Mouse (Mus musculus) MN1 (cell line): ENCODE results near the gene Isg20l2.

Experiments
- DNase-seq: peaks from one replicate; pipeline ENCODE4 v3.0.0-alpha.2; 2016; ENCODE audit warnings: low spot score

Isg20l2 gene

DNA sequence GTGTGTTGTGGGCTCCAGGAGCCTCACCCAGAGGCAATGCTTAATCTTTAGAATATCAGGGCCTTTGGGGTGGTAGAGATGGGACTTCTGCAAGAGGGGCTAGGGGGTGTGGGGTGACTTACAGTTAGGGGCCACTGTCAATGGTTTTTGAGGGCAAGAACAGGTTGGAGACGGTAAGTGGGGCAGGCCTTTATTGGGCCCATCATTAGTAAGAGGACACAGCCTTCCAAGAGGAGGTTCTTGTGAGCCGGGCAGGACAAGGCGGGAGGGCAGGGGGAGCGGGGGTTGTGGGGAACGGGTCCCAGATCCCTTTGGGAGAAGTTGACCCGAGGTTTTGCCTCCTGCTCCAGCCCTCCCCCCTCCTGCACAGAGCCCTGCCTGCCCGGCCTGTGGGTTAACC lies 16.6 kb upstream of the Isg20l2 start:
- DNase-seq, result no peak

GRCm38 (mm10) chr3:87913891-87914290 lies 16.2 kb upstream of the Isg20l2 start:
- no peak for DNase-seq

DNA sequence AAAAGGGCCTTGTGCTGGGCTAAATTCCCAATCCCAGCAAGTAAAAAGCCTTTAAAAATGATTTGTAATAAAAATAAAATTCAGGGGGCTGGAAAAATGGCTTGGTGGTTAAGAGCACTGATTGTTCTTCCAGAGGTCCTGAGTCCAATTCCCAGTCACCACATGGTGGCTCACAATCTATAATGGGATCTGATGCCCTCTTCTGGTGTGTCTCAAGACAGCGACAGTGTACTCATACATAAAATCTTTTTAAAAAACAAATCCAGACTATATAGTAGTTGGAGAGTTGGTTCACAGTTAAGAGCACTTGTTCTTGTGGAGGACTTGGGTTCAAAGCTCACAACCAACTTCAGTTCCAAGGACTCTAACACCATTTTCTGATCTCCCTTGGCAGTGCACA lies 13.1 kb upstream of the Isg20l2 start:
- DNase-seq, result no peak

DNA sequence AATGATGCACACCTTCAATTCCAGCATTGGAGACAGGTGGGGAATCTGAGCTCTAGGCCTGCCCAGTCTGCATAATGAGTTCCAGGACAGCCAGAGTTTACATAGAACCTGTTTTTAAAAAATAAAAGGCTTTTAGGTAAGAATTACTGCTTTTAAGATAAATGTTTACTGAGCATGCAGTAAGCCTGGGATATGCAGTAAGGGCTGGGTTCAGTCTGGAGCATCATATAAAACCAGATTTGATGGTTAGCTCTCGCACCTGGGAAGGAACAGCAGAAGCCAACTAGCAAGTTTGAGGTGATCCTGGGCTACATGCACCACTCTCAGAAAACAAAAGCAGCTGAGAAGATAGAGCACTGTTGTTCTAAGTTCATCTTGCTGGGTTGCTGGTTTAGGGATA lies 11.6 kb upstream of the Isg20l2 start:
- no peak for DNase-seq

GRCm38 (mm10) chr3:87919336-87920108 lies 10.6 kb upstream of the Isg20l2 start, which contains the start of gene Mrpl24:
TSS of gene Mrpl24 (plus strand) at chr3:87919506.
- DNase-seq, result peak; percentile 93

DNA sequence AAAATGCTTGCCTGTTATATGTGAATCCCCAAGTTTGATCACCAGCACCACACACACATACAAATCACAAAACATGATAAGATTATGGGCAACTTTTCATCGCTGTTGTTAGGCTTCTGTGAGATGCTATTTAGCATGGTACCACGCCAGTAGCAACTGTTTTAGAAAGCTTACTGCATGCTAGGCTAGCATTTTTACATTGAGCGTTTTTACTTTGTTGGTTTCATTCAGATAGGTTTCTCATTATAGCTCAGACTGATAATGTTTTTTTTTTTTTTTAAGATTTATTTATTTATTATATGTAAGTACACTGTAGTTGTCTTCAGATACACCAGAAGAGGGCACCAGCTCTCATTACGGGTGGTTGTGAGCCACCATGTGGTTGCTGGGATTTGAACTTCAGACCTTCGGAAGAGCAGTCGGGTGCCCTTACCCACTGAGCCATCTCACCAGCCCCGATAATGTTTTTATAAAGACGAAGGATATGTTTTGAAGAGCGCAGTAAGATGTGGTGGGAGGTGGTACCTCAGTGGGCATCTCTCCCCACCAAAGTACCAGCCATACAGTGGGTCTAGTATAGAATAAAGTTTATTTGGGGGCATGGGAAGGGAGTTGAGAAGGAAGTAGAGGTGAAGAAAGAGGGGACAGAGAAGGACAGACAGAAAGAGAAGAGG lies 9.7 kb upstream of the Isg20l2 start:
- DNase-seq, result no peak

DNA sequence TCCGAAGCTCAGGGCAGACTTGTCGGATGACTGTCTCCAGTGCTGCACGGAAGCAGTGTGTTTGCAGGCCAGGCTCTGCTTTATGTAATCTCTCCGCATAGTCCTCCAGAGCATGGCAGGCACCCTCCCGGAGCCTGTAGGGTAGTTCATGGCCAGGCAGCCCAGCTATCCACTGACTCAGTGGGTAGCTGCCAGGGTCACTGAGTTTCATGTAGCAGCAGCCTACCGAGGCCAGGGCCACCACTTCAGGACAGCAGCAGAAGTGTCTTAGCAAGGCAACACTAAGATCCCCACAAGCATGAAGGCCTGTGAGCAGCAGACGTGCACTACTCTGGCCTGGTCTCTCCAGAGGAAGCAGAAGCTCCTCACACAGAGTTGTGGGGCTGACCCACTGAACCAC lies 5.1 kb upstream of the Isg20l2 start:
- DNase-seq, result no peak

DNA sequence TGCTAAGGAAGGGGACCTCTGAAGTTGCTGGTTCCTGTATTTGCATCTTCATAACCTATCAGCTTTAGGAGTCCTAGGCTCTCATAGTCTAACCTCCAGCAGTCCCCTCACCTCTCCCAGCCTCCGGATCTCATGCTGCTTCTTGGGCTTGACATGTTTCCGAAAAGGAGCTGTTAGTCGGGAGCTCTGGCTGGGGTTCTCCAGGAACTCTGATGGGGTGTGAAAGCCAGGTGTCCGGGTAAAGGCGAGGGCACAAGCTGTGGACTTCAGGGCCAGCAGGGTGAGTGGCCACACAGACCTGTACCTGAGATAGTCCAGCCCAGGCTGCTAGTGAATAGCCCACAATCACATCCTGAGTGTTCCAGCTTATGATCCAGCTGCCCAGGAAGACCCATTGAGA lies 2.7 kb upstream of the Isg20l2 start:
- no peak for DNase-seq

DNA sequence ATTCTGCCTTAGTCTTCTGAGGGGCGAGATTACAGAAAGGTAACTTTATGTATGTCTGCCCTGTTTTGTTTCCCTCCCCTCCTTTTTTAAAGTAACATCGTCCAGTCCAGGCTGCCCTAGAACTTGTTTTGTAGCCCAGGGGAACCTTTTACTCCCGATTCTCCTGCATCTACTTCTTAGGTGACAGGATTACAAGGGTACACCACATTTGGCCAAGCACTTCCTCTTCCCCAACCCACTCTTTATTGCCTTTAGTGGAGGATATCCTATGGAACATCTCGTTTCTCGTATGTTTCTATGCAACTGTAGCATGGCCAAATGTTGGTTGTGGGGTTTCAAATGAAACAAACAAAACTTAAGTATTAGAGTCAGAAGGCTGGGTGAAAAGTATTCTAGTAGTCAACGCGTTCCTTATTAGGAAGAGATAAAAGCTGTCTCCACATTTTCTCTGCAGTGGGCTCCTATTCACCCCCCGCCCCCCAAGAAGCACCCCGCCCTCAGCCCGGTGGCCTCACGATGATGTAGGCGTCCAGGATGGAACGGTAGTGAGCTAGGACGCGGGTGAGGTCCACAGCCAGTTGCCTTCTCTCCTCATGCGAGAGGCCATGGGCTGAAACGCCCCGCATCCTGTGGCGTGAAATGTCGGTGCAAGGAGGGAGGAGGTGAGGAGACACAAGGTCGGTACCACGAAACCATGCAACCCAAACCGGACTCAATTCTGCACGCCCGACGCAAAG lies 605 bp upstream of the Isg20l2 start:
- no peak for DNase-seq

GRCm38 (mm10) chr3:87934026-87934425 lies 3.9 kb downstream of the Isg20l2 start:
- DNase-seq, result no peak

- peak; percentile 66 for DNase-seq
These were observed 4.4 kb downstream of the Isg20l2 start for GRCm38 (mm10) chr3:87934501-87934900.

DNA sequence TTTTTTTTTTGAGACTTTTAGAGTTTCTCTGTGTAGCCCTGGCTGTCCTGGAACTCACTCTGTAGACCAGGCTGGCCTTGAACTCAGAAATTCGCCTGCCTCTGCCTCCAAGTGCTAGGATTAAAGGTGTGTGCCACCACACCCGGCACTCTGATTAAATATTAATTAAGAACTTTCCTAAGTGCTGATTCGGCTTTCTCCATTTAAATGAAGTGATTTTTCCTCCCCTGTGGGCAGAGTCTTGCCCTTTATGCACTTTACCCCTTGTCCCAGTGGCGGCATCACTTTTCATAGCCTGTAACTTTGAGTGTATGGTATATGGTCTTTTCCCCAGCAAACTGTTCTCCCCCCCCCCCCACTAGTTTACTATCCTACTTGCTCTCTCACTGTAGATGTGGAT lies 5.1 kb downstream of the Isg20l2 start:
- no peak for DNase-seq

DNA sequence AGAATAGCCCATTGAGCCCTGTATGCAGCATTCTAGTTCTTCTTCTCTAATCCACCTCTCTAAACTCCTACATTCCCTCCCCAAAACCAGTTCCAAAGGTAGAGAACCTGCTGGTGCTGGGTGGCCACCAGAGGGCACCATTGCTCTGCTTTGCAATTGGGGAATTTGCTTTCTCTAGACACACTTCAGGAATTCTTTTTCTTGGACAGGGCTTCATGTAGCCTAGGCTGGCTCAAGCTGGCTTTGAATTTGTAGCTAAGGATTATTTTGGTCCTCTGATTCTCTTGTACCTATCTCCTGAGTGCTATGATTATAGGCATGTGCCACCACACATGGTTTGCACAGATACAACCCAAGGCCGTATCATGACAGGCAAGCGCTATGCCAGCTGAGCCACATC lies 5.7 kb downstream of the Isg20l2 start:
- DNase-seq, result peak; percentile 81

- no peak for DNase-seq
These were observed 10.5 kb downstream of the Isg20l2 start for GRCm38 (mm10) chr3:87940611-87941010.

DNA sequence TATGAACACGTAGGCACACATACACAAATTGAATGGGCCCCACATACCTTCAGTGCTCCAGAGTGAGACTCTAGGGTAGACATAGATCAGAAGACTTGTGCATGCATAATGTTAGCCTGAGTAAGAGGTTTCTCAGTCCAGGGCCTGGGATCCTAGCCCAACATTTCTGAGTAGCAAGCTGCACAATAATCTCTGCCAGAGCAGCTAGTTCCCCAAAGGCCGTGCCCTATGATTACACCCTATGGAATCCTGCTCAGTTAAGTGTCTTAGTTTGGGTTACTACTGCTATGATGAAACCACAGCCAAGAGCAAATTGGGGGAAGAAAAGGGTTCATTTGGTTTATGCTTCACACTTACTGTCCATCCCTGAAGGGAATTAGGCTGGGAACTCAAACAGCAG lies 12.4 kb downstream of the Isg20l2 start:
- no peak for DNase-seq

- no peak for DNase-seq
These were observed 13.5 kb downstream of the Isg20l2 start for GRCm38 (mm10) chr3:87943586-87943985.

GRCm38 (mm10) chr3:87944838-87945600 lies 14.9 kb downstream of the Isg20l2 start:
- DNase-seq, result peak; percentile 67

GRCm38 (mm10) chr3:87945781-87946540 lies 15.8 kb downstream of the Isg20l2 start:
- no peak for DNase-seq

DNA sequence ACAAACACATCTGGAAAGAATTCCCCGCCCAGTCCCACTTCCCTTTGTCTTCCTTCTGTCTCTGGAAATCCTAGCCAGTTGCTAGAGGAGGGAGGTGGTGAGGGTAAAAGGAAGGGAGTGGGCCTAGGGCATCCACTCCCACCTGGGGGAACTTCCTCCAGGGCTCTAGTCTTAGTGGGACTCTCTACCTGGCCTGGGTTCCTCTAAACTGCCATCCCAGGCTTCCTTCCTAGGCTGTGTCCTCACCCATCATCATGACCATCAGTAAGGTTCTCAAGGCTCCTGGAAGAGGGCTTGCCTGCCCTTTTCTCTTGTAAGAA lies 16.4 kb downstream of the Isg20l2 start:
- no peak for DNase-seq

GRCm38 (mm10) chr3:87947056-87947810 lies 17.1 kb downstream of the Isg20l2 start:
- DNase-seq, result no peak

DNA sequence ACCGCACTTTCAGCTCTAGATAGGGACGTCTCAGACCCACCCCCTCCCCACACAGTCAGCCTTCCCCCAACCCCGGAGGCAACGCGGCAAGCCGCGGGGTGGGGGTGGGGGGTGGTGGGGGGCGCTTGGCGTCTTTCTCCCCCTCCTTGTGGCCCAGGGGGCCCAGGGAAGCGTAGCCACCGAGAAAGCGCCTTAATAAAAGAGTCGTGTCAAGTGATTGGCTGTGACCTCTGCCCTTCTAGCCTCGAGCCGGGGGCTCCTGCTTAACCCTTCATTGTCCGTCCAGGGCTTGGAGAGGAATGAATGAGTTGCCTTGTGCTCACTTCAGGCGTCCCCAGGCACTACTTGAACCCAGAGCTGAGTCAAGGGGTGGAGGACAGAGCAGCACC lies 17.7 kb downstream of the Isg20l2 start:
- DNase-seq, result no peak
